18 mouse cellular contexts compared by ENCODE assay signal in the genomic region with DNA sequence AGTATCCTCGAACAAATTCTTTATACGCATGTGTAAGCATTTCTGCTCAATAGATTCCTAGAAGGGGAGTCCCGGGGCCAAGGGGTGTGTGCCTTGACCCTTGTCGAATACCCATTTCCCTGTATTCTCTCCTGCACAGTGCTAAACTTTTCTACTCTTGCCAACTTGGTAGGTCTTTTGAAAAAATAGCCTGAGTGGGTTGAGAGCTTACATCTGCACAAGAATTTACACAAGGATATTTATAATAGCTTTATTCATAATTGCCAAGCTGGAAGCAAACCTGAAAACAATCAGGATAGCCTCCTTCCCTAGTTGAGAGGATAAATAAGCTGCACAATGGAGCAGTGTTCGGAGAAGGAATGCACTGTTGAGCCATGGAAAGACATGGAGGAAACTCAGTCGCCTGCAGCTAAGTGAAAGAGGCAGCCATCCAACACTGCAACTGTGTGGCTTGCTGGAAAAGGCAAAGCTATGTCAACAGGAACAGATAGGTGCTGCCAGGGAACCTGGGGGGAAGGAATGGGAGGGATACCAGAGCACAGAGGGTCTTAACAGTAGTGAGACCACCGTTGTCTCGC. TPM values are rescaled to one million over a fixed set of nuclear protein-coding genes. Genes with fewer than 3 reads are reported as not detected.
"Had no signal": no experiment of that assay in that cellular context is flagged by ENCODE, and none has a peak within 500 bp of the region (broad histone marks: within the 10 kb centered on the region; RNA-seq: fewer than 3 reads in every experiment).

No protein-coding gene starts in this region.

- DNase-seq: kidney, adult 9 months; kidney, postnatal 14 days; layer of hippocampus, adult 9-11 months; layer of hippocampus, postnatal 36 days; liver; lung, adult 18-20 months; lung, postnatal 10 days; lung, postnatal 4 days; midbrain, embryonic 14.5 days; right cerebral cortex, postnatal 25 days; thymus, postnatal 36 days had no signal

- H3K9me3 ChIP-seq: neural tube, embryonic 12.5 days had no signal

- H3K4me1 ChIP-seq: limb, embryonic 12.5 days; midbrain, embryonic 10.5 days; neural tube, embryonic 12.5 days had no signal

- H3K4me3 ChIP-seq: limb, embryonic 12.5 days; midbrain, embryonic 10.5 days; neural tube, embryonic 12.5 days had no signal

- H3K36me3 ChIP-seq: limb, embryonic 12.5 days; midbrain, embryonic 10.5 days; neural tube, embryonic 12.5 days had no signal

- H3K27ac ChIP-seq: limb, embryonic 12.5 days; liver, embryonic 14.5 days; midbrain, embryonic 10.5 days; neural tube, embryonic 12.5 days had no signal

- H3K27me3 ChIP-seq: limb, embryonic 12.5 days; neural tube, embryonic 12.5 days had no signal

- H3K9ac ChIP-seq: limb, embryonic 12.5 days; liver, embryonic 14.5 days; neural tube, embryonic 12.5 days had no signal

- H3K4me2 ChIP-seq: limb, embryonic 12.5 days; neural tube, embryonic 12.5 days had no signal

RNA-seq across cellular contexts. Expression of a gene that starts 51.5 kb away (rescaled TPM):
- total RNA-seq: megakaryocyte, adult 5-6 weeks; neutrophil, adult 5-6 weeks had no signal
- polyA plus RNA-seq: liver, embryonic 14.5 days; midbrain, embryonic 14.5 days; small intestine, adult 2 months had no signal
